9 mouse cellular contexts compared by ENCODE assay signal in genomic region chr11:69582230-69582805, GRCm38 (mm10). TPM values are rescaled to one million over a fixed set of nuclear protein-coding genes. Genes with fewer than 3 reads are reported as not detected.
DNase-seq lines count a peak whose midpoint lies in the region; ATAC-seq lines count a peak whose summit lies in the region.
"Had no signal": no experiment of that assay in that cellular context is flagged by ENCODE, and none has a peak within 500 bp of the region (broad histone marks: within the 10 kb centered on the region; RNA-seq: fewer than 3 reads in every experiment).

No protein-coding gene starts in this region.

- intact Hi-C loops in left cerebral cortex, postnatal 36 days (cut with DNase I): no loop called here

- ATAC-seq in kidney, embryonic 15.5 days (replicated peaks; ENCODE audit: low FRiP score): no peak
- no peak for ATAC-seq in hindbrain, embryonic 16.5 days
- ATAC-seq in midbrain, embryonic 15.5 days (replicated peaks): no peak

- peaks cover 31% of the 10 kb centered on the region for H3K36me3 ChIP-seq in kidney, embryonic 15.5 days
- H3K36me3 ChIP-seq in embryonic facial prominence, embryonic 10.5 days (replicated peaks): peaks cover 46% of the 10 kb centered on the region
- H3K36me3 ChIP-seq in hindbrain, embryonic 16.5 days (ENCODE audit: control insufficient read depth, insufficient read depth, low read length): no peaks in the 10 kb centered on the region
- no peaks in the 10 kb centered on the region for H3K36me3 ChIP-seq in midbrain, embryonic 15.5 days (replicated peaks)

- peak overlapping the region; percentile 81 for H3K9ac ChIP-seq in kidney, embryonic 15.5 days
- no peak overlapping the region for H3K9ac ChIP-seq in hindbrain, embryonic 16.5 days (ENCODE audit: low read depth, low read length)
- 0 out of 2 replicates have a peak overlapping the region, but pooled peaks have one; percentile 1 for H3K9ac ChIP-seq in midbrain, embryonic 15.5 days

- H3K4me1 ChIP-seq in kidney, embryonic 15.5 days: peaks cover 36% of the 10 kb centered on the region
- H3K4me1 ChIP-seq in embryonic facial prominence, embryonic 10.5 days: peaks cover 37% of the 10 kb centered on the region
- peaks cover 18% of the 10 kb centered on the region for H3K4me1 ChIP-seq in hindbrain, embryonic 16.5 days (ENCODE audit: control insufficient read depth, insufficient read depth, low read depth, low read length)
- peaks cover 30% of the 10 kb centered on the region for H3K4me1 ChIP-seq in midbrain, embryonic 15.5 days

- no peaks in the 10 kb centered on the region for H3K9me3 ChIP-seq in kidney, embryonic 15.5 days (replicated peaks)
- H3K9me3 ChIP-seq in embryonic facial prominence, embryonic 10.5 days: no peaks in the 10 kb centered on the region
- H3K9me3 ChIP-seq in hindbrain, embryonic 16.5 days (ENCODE audit: control insufficient read depth, low read length): no peaks in the 10 kb centered on the region
- H3K9me3 ChIP-seq in midbrain, embryonic 15.5 days: no peaks in the 10 kb centered on the region

- H3K27me3 ChIP-seq in kidney, embryonic 15.5 days: no peaks in the 10 kb centered on the region
- H3K27me3 ChIP-seq in embryonic facial prominence, embryonic 10.5 days (replicated peaks; ENCODE audit: low read depth, poor library complexity, severe bottlenecking): no peaks in the 10 kb centered on the region
- no peaks in the 10 kb centered on the region for H3K27me3 ChIP-seq in hindbrain, embryonic 16.5 days (replicated peaks; ENCODE audit: control insufficient read depth, insufficient read depth, low read length)
- H3K27me3 ChIP-seq in midbrain, embryonic 15.5 days (replicated peaks): no peaks in the 10 kb centered on the region

- no peak for DNase-seq in kidney, postnatal 10 days
- no peak for DNase-seq in embryonic facial prominence, embryonic 10.5 days (ENCODE audit: low spot score)
- DNase-seq in left cerebral cortex, postnatal 36 days (ENCODE audit: low spot score in 2 of 2): no peak
- no peak for DNase-seq in ovary, adult 18-20 months (ENCODE audit: low spot score)
- no peak for DNase-seq in kidney, adult 9 months
- DNase-seq: lung, postnatal 36 days had no signal

- H3K4me2 ChIP-seq in kidney, embryonic 15.5 days: peak overlapping the region; percentile 86
- H3K4me2 ChIP-seq in hindbrain, embryonic 16.5 days (ENCODE audit: low read length): peak overlapping the region; percentile 84
- peak overlapping the region; percentile 85 for H3K4me2 ChIP-seq in midbrain, embryonic 15.5 days

- peak overlapping the region; percentile 97 for H3K27ac ChIP-seq in kidney, embryonic 15.5 days
- peak overlapping the region; percentile 93 for H3K27ac ChIP-seq in embryonic facial prominence, embryonic 10.5 days (replicated peaks)
- no peak overlapping the region for H3K27ac ChIP-seq in hindbrain, embryonic 16.5 days (ENCODE audit: low read depth, low read length)
- H3K27ac ChIP-seq in midbrain, embryonic 15.5 days: peak overlapping the region; percentile 93; the same call in 1 of the 2 replicates

- H3K4me3 ChIP-seq in kidney, embryonic 15.5 days (replicated peaks): peak overlapping the region; percentile 66
- peak overlapping the region; percentile 91 for H3K4me3 ChIP-seq in embryonic facial prominence, embryonic 10.5 days
- H3K4me3 ChIP-seq in hindbrain, embryonic 16.5 days (ENCODE audit: low read length): no peak overlapping the region; the same call in 1 of the 2 replicates
- peak overlapping the region; percentile 86 for H3K4me3 ChIP-seq in midbrain, embryonic 15.5 days

- 63% methylated on average over 9 of the region's 9 CpGs for WGBS in kidney, embryonic 15.5 days
- WGBS in embryonic facial prominence, embryonic 10.5 days: 66% methylated on average over 9 of the region's 9 CpGs
- 54% methylated on average over 9 of the region's 9 CpGs for WGBS in hindbrain, embryonic 16.5 days
- WGBS in midbrain, embryonic 15.5 days: 60% methylated on average over 9 of the region's 9 CpGs

RNA-seq across cellular contexts. Expression of gene Trp53, which starts 2.2 kb away (rescaled TPM):
- polyA plus RNA-seq in kidney, embryonic 15.5 days (2015; fragmentation: Nextera tagmentation; extraction: Ambion mirVana): 175 and 195 TPM in 2 replicates
- polyA plus RNA-seq in embryonic facial prominence, embryonic 10.5 days (2016; fragmentation: Nextera tagmentation; extraction: Ambion mirVana): 219 and 225 TPM in 2 replicates
- 47.9 and 57.9 TPM in 2 replicates for polyA plus RNA-seq in hindbrain, embryonic 16.5 days (2015; fragmentation: Nextera tagmentation; extraction: Ambion mirVana)
- 60.4 and 70.1 TPM in 2 replicates for polyA plus RNA-seq in midbrain, embryonic 15.5 days (2015; fragmentation: Nextera tagmentation; extraction: Ambion mirVana)
- 10 to 100 TPM; 21.7 to 22.6 TPM for total RNA-seq in left cerebral cortex, postnatal 36 days (2021)

RNA-seq across cellular contexts. Expression of gene Wrap53, which starts 2.3 kb away (rescaled TPM):
- polyA plus RNA-seq in kidney, embryonic 15.5 days (2015; fragmentation: Nextera tagmentation; extraction: Ambion mirVana): 26.6 and 27.9 TPM in 2 replicates
- 41.6 and 43.5 TPM in 2 replicates for polyA plus RNA-seq in embryonic facial prominence, embryonic 10.5 days (2016; fragmentation: Nextera tagmentation; extraction: Ambion mirVana)
- 18.2 and 20.1 TPM in 2 replicates for polyA plus RNA-seq in hindbrain, embryonic 16.5 days (2015; fragmentation: Nextera tagmentation; extraction: Ambion mirVana)
- polyA plus RNA-seq in midbrain, embryonic 15.5 days (2015; fragmentation: Nextera tagmentation; extraction: Ambion mirVana): 21.4 and 23.2 TPM in 2 replicates
- total RNA-seq in left cerebral cortex, postnatal 36 days (2021): 10 to 100 TPM; 10.2 to 10.8 TPM

RNA-seq across cellular contexts. Expression of gene Efnb3, which starts 22.3 kb away (rescaled TPM):
- polyA plus RNA-seq in kidney, embryonic 15.5 days (2015; fragmentation: Nextera tagmentation; extraction: Ambion mirVana): 11.9 and 14.3 TPM in 2 replicates
- polyA plus RNA-seq in embryonic facial prominence, embryonic 10.5 days (2016; fragmentation: Nextera tagmentation; extraction: Ambion mirVana): 29.5 and 29.8 TPM in 2 replicates
- polyA plus RNA-seq in hindbrain, embryonic 16.5 days (2015; fragmentation: Nextera tagmentation; extraction: Ambion mirVana): 104 and 132 TPM in 2 replicates
- 178 and 188 TPM in 2 replicates for polyA plus RNA-seq in midbrain, embryonic 15.5 days (2015; fragmentation: Nextera tagmentation; extraction: Ambion mirVana)
- total RNA-seq in left cerebral cortex, postnatal 36 days (2021): 10 to 100 TPM; 56.1 to 57.3 TPM

RNA-seq across cellular contexts. Expression of gene Atp1b2, which starts 23.4 kb away (rescaled TPM):
- 11.2 and 13.5 TPM in 2 replicates for polyA plus RNA-seq in kidney, embryonic 15.5 days (2015; fragmentation: Nextera tagmentation; extraction: Ambion mirVana)
- polyA plus RNA-seq in embryonic facial prominence, embryonic 10.5 days (2016; fragmentation: Nextera tagmentation; extraction: Ambion mirVana): 3.2 TPM in 2 replicates
- 105 and 117 TPM in 2 replicates for polyA plus RNA-seq in hindbrain, embryonic 16.5 days (2015; fragmentation: Nextera tagmentation; extraction: Ambion mirVana)
- 60.0 and 60.9 TPM in 2 replicates for polyA plus RNA-seq in midbrain, embryonic 15.5 days (2015; fragmentation: Nextera tagmentation; extraction: Ambion mirVana)
- 100 to 1,000 TPM; 398 to 420 TPM for total RNA-seq in left cerebral cortex, postnatal 36 days (2021)

RNA-seq across cellular contexts. Expression of gene Dnah2, which starts 33.4 kb away (rescaled TPM):
- 0.73 and 0.87 TPM in 2 replicates for polyA plus RNA-seq in kidney, embryonic 15.5 days (2015; fragmentation: Nextera tagmentation; extraction: Ambion mirVana)
- 1.3 and 1.4 TPM in 2 replicates for polyA plus RNA-seq in embryonic facial prominence, embryonic 10.5 days (2016; fragmentation: Nextera tagmentation; extraction: Ambion mirVana)
- polyA plus RNA-seq in hindbrain, embryonic 16.5 days (2015; fragmentation: Nextera tagmentation; extraction: Ambion mirVana): 3.0 and 4.0 TPM in 2 replicates
- polyA plus RNA-seq in midbrain, embryonic 15.5 days (2015; fragmentation: Nextera tagmentation; extraction: Ambion mirVana): 4.5 and 5.7 TPM in 2 replicates
- total RNA-seq in left cerebral cortex, postnatal 36 days (2021): 1 to 10 TPM; 1.4 to 2.1 TPM
